Mouse (Mus musculus) liver, embryonic 14.5 days (tissue): Measurements from ENCODE around the gene Plb1. TPM values are rescaled to one million over a fixed set of nuclear protein-coding genes. Genes with fewer than 3 reads are reported as not detected.

ENCODE experiments used
- ATAC-seq: fragments of 200-750 bp; cut with Nextera tagmentation; 2 replicates; pipeline ENCODE4 v1.8.0; 2017; ENCODE audit warnings: moderate number of reproducible peaks, mild to moderate bottlenecking, moderate library complexity; ENCODE audit not compliant: insufficient read depth
- DNase-seq, 3 experiments: peaks; one replicate each; pipeline ENCODE4 v3.0.0-alpha.2; 2012 to 2013; ENCODE audit warnings: low read depth in 3 of 3, low spot score in 3 of 3
- H3K27ac ChIP-seq: fragments of 300-500 bp; sonication (generic); 2 replicates; pipeline ENCODE4 v1.5.1; 2014; ENCODE audit warnings: moderate library complexity, mild to moderate bottlenecking, control low read depth, inconsistent platforms
- H3K27me3 ChIP-seq: fragments of 300-500 bp; sonication (generic); 2 replicates; pipeline ENCODE4 v1.6.1; 2014; ENCODE audit warnings: mild to moderate bottlenecking, low read length, moderate library complexity; ENCODE audit not compliant: control insufficient read depth, insufficient read depth
- H3K36me3 ChIP-seq: fragments of 300-500 bp; sonication (generic); replicated peaks from 2 replicates; pipeline ENCODE4 v1.6.1; 2014; ENCODE audit warnings: low read depth; ENCODE audit not compliant: control insufficient read depth, insufficient read depth
- H3K4me1 ChIP-seq, 2 experiments: fragments of 200-500 bp in 1 of 2; fragments of 300-500 bp in 1 of 2; sonication (generic) in 1 of 2; replicated peaks; 2 replicates each; pipeline ENCODE4 v1.6.1; 2012 to 2014; ENCODE audit warnings: antibody characterized with exemption in 1 of 2, inconsistent platforms in 1 of 2, low read length in 1 of 2; ENCODE audit not compliant: control insufficient read depth in 2 of 2, insufficient read depth in 2 of 2
- H3K4me2 ChIP-seq: fragments of 300-500 bp; sonication (generic); 2 replicates; pipeline ENCODE4 v1.6.1; 2014; ENCODE audit warnings: low read depth, mild to moderate bottlenecking, control low read depth, moderate library complexity
- H3K4me3 ChIP-seq, 2 experiments: fragments of 200-500 bp in 1 of 2; fragments of 300-500 bp in 1 of 2; sonication (generic) in 1 of 2; 2 replicates each; pipeline ENCODE4 v1.5.1; 2012 to 2014; ENCODE audit warnings: low read depth in 2 of 2, low read length in 2 of 2, mild to moderate bottlenecking in 2 of 2, control low read depth in 1 of 2, inconsistent platforms in 1 of 2, moderate library complexity in 1 of 2; ENCODE audit not compliant: insufficient read depth in 1 of 2
- H3K9ac ChIP-seq: fragments of 300-500 bp; sonication (generic); replicated peaks from 2 replicates; pipeline ENCODE4 v1.6.1; 2014; ENCODE audit warnings: mild to moderate bottlenecking, control low read depth, moderate library complexity
- H3K9me3 ChIP-seq: fragments of 300-500 bp; sonication (generic); 2 replicates; pipeline ENCODE4 v1.6.1; 2016; ENCODE audit warnings: low read length, mixed read lengths; ENCODE audit not compliant: control insufficient read depth
- CTCF ChIP-seq: IDR thresholded peaks from 2 replicates; pipeline ENCODE4 v1.5.1; 2016; ENCODE audit warnings: antibody characterized with exemption, low read depth, control low read depth
- EP300 ChIP-seq: IDR thresholded peaks from 2 replicates; pipeline ENCODE4 v1.6.1; 2016; ENCODE audit warnings: antibody characterized with exemption, low read depth
- WGBS: fragments of 180-500 bp; shearing (Covaris S2); extraction: QIAGEN DNeasy Blood & Tissue Kit; methylation state at CpG from one replicate; pipeline ENCODE4 v1.1.7; 2014; ENCODE audit not compliant: insufficient replicate concordance; 5-methylcytosine and 5-hydroxymethylcytosine counted together
- polyA plus RNA-seq, 2 experiments: library from polyadenylated mRNA; depleted of rRNA in 1 of 2; stranded (reverse) in 1 of 2; unstranded in 1 of 2; fragments of >200 nt; fragmentation: Nextera tagmentation in 1 of 2; extraction: Ambion mirVana in 1 of 2; gene quantifications; 2 replicates each; pipeline versions ENCODE4 v1.2.1 to v1.2.3; 2012 to 2014

Plb1 gene
- polyA plus RNA-seq, 2 experiments: 0.02 TPM; not detected in 1

GRCm38 (mm10) chr5:32394586-32394985, 162.1 kb downstream of the Plb1 start:
- ATAC-seq (no peak), DNase-seq (no peak)
- H3K36me3 ChIP-seq: no peaks in the 10 kb centered on the region
- no peaks in the 10 kb centered on the region for H3K27me3 ChIP-seq
- no peak overlapping the region for H3K4me3 ChIP-seq
- H3K9me3 ChIP-seq: no peaks in the 10 kb centered on the region
- H3K9ac ChIP-seq: no peak overlapping the region
- TF ChIP-seq CTCF (no peak), EP300 (no peak)
- no peak overlapping the region for H3K4me2 ChIP-seq
- 55% methylated on average over 3 of the region's 3 CpGs for WGBS
- 0 out of 4 replicates have a peak, but pooled peaks cover 0 to 2% of the 10 kb centered on the region in 2 experiments for H3K4me1 ChIP-seq
- H3K27ac ChIP-seq: no peak overlapping the region

GRCm38 (mm10) chr5:32395101-32395892, 162.8 kb downstream of the Plb1 start:
- Histone ChIP-seq H3K4me2 (no peak overlapping the region), H3K4me3 (no peak overlapping the region), H3K9me3 (no peaks in the 10 kb centered on the region), H3K36me3 (no peaks in the 10 kb centered on the region), H3K27me3 (no peaks in the 10 kb centered on the region), H3K4me1 (0 out of 4 replicates have a peak, but pooled peaks cover 0 to 2% of the 10 kb centered on the region in 2 experiments), H3K27ac (no peak overlapping the region), H3K9ac (no peak overlapping the region)
- ATAC-seq (no peak), DNase-seq (no peak)
- no peak for TF ChIP-seq CTCF
- no peak for TF ChIP-seq EP300
- 71% methylated on average over 9 of the region's 9 CpGs for WGBS

- H3K4me2 ChIP-seq: no peak overlapping the region
- no peak for DNase-seq
- no peak for TF ChIP-seq EP300
- TF ChIP-seq CTCF: no peak
These were observed 165.2 kb downstream of the Plb1 start for GRCm38 (mm10) chr5:32397719-32398118.

GRCm38 (mm10) chr5:32400926-32401325, 168.4 kb downstream of the Plb1 start:
- Histone ChIP-seq H3K4me3 (no peak overlapping the region), H3K4me2 (no peak overlapping the region), H3K9me3 (no peaks in the 10 kb centered on the region), H3K9ac (no peak overlapping the region), H3K36me3 (no peaks in the 10 kb centered on the region), H3K4me1 (no peaks in the 10 kb centered on the region), H3K27me3 (no peaks in the 10 kb centered on the region), H3K27ac (no peak overlapping the region)
- no peak for TF ChIP-seq CTCF
- no peak for TF ChIP-seq EP300
- WGBS: 53% methylated on average over 2 of the region's 2 CpGs
- DNase-seq: no peak
- ATAC-seq: no peak

More at GRCm38 (mm10) chr5:32397719-32398118, 165.2 kb downstream of the Plb1 start:
- Histone ChIP-seq H3K27me3 (no peaks in the 10 kb centered on the region), H3K9ac (no peak overlapping the region), H3K9me3 (no peaks in the 10 kb centered on the region), H3K4me1 (0 out of 4 replicates have a peak, but pooled peaks cover 0 to 2% of the 10 kb centered on the region in 2 experiments), H3K4me3 (no peak overlapping the region), H3K36me3 (no peaks in the 10 kb centered on the region), H3K27ac (no peak overlapping the region)
- 69% methylated on average over 3 of the region's 3 CpGs for WGBS
- no peak for ATAC-seq

GRCm38 (mm10) chr5:32403082-32403953, 170.8 kb downstream of the Plb1 start:
- no peaks in the 10 kb centered on the region for H3K9me3 ChIP-seq
- TF ChIP-seq CTCF (no peak), EP300 (no peak)
- no peaks in the 10 kb centered on the region for H3K4me1 ChIP-seq
- 35% methylated on average over 9 of the region's 9 CpGs for WGBS
- DNase-seq: no peak
- H3K4me3 ChIP-seq: no peak overlapping the region
- no peaks in the 10 kb centered on the region for H3K27me3 ChIP-seq
- no peak overlapping the region for H3K9ac ChIP-seq
- H3K4me2 ChIP-seq: no peak overlapping the region
- H3K36me3 ChIP-seq: no peaks in the 10 kb centered on the region
- H3K27ac ChIP-seq: no peak overlapping the region
- ATAC-seq: no peak
